Mouse (Mus musculus): ENCODE measurements around the gene Tmprss9.

- TF ChIP-seq TAL1 (IDR thresholded peaks at IDR 0.05; ENCODE audit: low read length) (no peak), GATA1 (IDR thresholded peaks at IDR 0.05; ENCODE audit: low read length) (no peak)
Observed at GRCm38 (mm10) chr10:80897861-80898510, 26.3 kb downstream of the Tmprss9 start.

Data from erythroblast, embryonic 14.5 days (primary cell).